Mouse (Mus musculus): ENCODE measurements around the gene Adamtsl5. TPM values are rescaled to one million over a fixed set of nuclear protein-coding genes. Genes with fewer than 3 reads are reported as not detected.

Adamtsl5 gene
- total RNA-seq, 4 experiments from 2014 or later, result 87.9 to 109 (median 99.6) TPM

GRCm38 (mm10) chr10:80295618-80296425 is 52.4 kb downstream of the Adamtsl5 start, which contains the start of gene Apc2:
TSS of gene Apc2 (plus strand) at chr10:80295977.
- peak; percentile 77 for DNase-seq (ENCODE audit: low spot score)

GRCm38 (mm10) chr10:80294788-80295303 is 53.4 kb downstream of the Adamtsl5 start:
- DNase-seq (ENCODE audit: low spot score), result no peak

GRCm38 (mm10) chr10:80294311-80294710 is 53.9 kb downstream of the Adamtsl5 start:
- no peak for DNase-seq (ENCODE audit: low spot score)

- no peak for DNase-seq (ENCODE audit: low spot score)
Observed at GRCm38 (mm10) chr10:80293325-80293724, 54.9 kb downstream of the Adamtsl5 start.

- DNase-seq (ENCODE audit: low spot score), result peak; percentile 91
Observed at GRCm38 (mm10) chr10:80292251-80293146, 55.7 kb downstream of the Adamtsl5 start, which contains the start of gene Rps15. TSS of gene Rps15 (plus strand) at chr10:80292453.

Small RNA genes within 50 kb of the gene (microRNA-seq; reads per million reads assigned to microRNA genes)
- gene Gm22721, result not detected

Other genes with a start within 250 kb of the Adamtsl5 start
- 10 to 100 TPM in 3 of 4 experiments, 1 to 10 TPM in 1; 9.5 to 12.0 (median 11.1) TPM for gene Sbno2, start 242.8 kb downstream of the Adamtsl5 start, total RNA-seq (2022)
- gene Stk11, start 232.6 kb downstream of the Adamtsl5 start, total RNA-seq (2022), result 100 to 1,000 TPM; 148 to 176 (median 153) TPM
- 1,000 to 10,000 TPM; 1,050 to 1,135 (median 1,101) TPM for gene Atp5d, start 209.8 kb downstream of the Adamtsl5 start, total RNA-seq (2022)
- 1 to 10 TPM; 3.8 to 6.1 (median 4.6) TPM for gene Cbarp, start 207.6 kb downstream of the Adamtsl5 start, total RNA-seq (2022)
- 100 to 1,000 TPM in 1 of 4 experiments, 10 to 100 TPM in 3; 83.9 to 111 (median 91.0) TPM for gene Midn, start 200.1 kb downstream of the Adamtsl5 start, total RNA-seq (2022)
- 10 to 100 TPM; 34.7 to 69.7 (median 51.6) TPM for gene Cirbp, start 182.4 kb downstream of the Adamtsl5 start, total RNA-seq (2022)
- 1 to 10 TPM; 4.9 to 7.7 (median 5.9) TPM for gene 1600002K03Rik, start 175.5 kb downstream of the Adamtsl5 start, total RNA-seq (2022)
- gene Efna2, start 168.9 kb downstream of the Adamtsl5 start, total RNA-seq (2022), result 1 to 10 TPM in 3 of 4 experiments, under 1 TPM in 1; 0.78 to 1.2 (median 1.1) TPM
- 10 to 100 TPM; 10.5 to 16.3 (median 14.6) TPM for gene Mum1, start 122.0 kb downstream of the Adamtsl5 start, total RNA-seq (2022)
- 1,000 to 10,000 TPM in 3 of 4 experiments, 100 to 1,000 TPM in 1; 949 to 1,112 (median 1,023) TPM for gene Ndufs7, start 99.3 kb downstream of the Adamtsl5 start, total RNA-seq (2022)
- 10 to 100 TPM; 10.3 to 17.1 (median 14.7) TPM for gene Gamt, start 87.4 kb downstream of the Adamtsl5 start, total RNA-seq (2022)
- gene Dazap1, start 86.9 kb downstream of the Adamtsl5 start, total RNA-seq (2022), result 10 to 100 TPM; 49.2 to 62.8 (median 56.5) TPM
- gene Rps15, start 56.0 kb downstream of the Adamtsl5 start, total RNA-seq (2022), result 100 to 1,000 TPM; 763 to 919 (median 846) TPM
- gene Apc2, start 52.4 kb downstream of the Adamtsl5 start, total RNA-seq (2022), result 1 to 10 TPM; 2.2 to 3.1 (median 2.2) TPM
- gene 2310011J03Rik, start 27.9 kb downstream of the Adamtsl5 start, total RNA-seq (2022), result 10 to 100 TPM; 14.3 to 19.8 (median 16.3) TPM
- gene Pcsk4, start 18.9 kb downstream of the Adamtsl5 start, total RNA-seq (2022), result 1 to 10 TPM; 1.7 to 3.1 (median 2.7) TPM
- gene Reep6, start 18.5 kb downstream of the Adamtsl5 start, total RNA-seq (2022), result 1 to 10 TPM; 3.1 to 7.6 (median 5.0) TPM
- gene Plk5, start 8.0 kb upstream of the Adamtsl5 start, total RNA-seq (2022), result 1 to 10 TPM in 2 of 4 experiments, under 1 TPM in 2; 0.91 to 1.3 (median 1.1) TPM
- gene Mex3d, start 39.2 kb upstream of the Adamtsl5 start, total RNA-seq (2022), result 1 to 10 TPM; 5.9 to 9.8 (median 8.3) TPM
- 100 to 1,000 TPM in 1 of 4 experiments, 10 to 100 TPM in 3; 92.9 to 107 (median 97.0) TPM for gene Mbd3, start 51.1 kb upstream of the Adamtsl5 start, total RNA-seq (2022)
- 1,000 to 10,000 TPM; 1,795 to 2,190 (median 1,939) TPM for gene Uqcr11, start 58.4 kb upstream of the Adamtsl5 start, total RNA-seq (2022)
- gene Tcf3, start 85.2 kb upstream of the Adamtsl5 start, total RNA-seq (2022), result 10 to 100 TPM; 15.8 to 18.0 (median 17.6) TPM
- under 1 TPM in 1 of 4 experiments, not detected in 3; 0.09 TPM for gene Onecut3, start 146.4 kb upstream of the Adamtsl5 start, total RNA-seq (2022)
- not detected for gene Atp8b3, start 190.7 kb upstream of the Adamtsl5 start, total RNA-seq (2022)
- gene Rexo1, start 213.1 kb upstream of the Adamtsl5 start, total RNA-seq (2022), result 10 to 100 TPM; 10.7 to 15.0 (median 12.2) TPM
- gene Klf16, start 228.9 kb upstream of the Adamtsl5 start, total RNA-seq (2022), result 1 to 10 TPM; 3.5 to 5.0 (median 4.7) TPM
- 10 to 100 TPM; 44.7 to 48.1 (median 46.9) TPM for gene Abhd17a, start 241.9 kb upstream of the Adamtsl5 start, total RNA-seq (2022)